Mouse (Mus musculus) erythroblast, embryonic 14.5 days (primary cell): ENCODE data around the gene Alpk1. TPM values are rescaled to one million over a fixed set of nuclear protein-coding genes. Genes with fewer than 3 reads are reported as not detected.

Source experiments
- H3K27me3 ChIP-seq: 2 replicates; pipeline ENCODE4 v1.6.1; 2012; ENCODE audit warnings: inconsistent platforms; ENCODE audit not compliant: control insufficient read depth
- H3K36me3 ChIP-seq: 2 replicates; pipeline ENCODE4 v1.6.1; 2012; ENCODE audit warnings: mild to moderate bottlenecking, inconsistent platforms; ENCODE audit not compliant: control insufficient read depth
- H3K4me1 ChIP-seq: 2 replicates; pipeline ENCODE4 v1.6.1; 2012; ENCODE audit warnings: inconsistent platforms; ENCODE audit not compliant: control insufficient read depth
- H3K4me3 ChIP-seq: replicated peaks from 2 replicates; pipeline ENCODE3; 2012; ENCODE audit warnings: moderate library complexity, mild to moderate bottlenecking, inconsistent platforms
- H3K9me3 ChIP-seq: 2 replicates; pipeline ENCODE4 v1.6.1; 2012; ENCODE audit warnings: low read length, inconsistent platforms, mixed read lengths; ENCODE audit not compliant: control insufficient read depth
- GATA1 ChIP-seq: IDR thresholded peaks from 2 replicates; pipeline ENCODE4 v1.6.1; 2012; ENCODE audit warnings: low read length, inconsistent platforms, mixed read lengths
- TAL1 ChIP-seq: IDR thresholded peaks from 3 replicates; pipeline ENCODE4 v1.6.1; 2012; ENCODE audit warnings: low read length, inconsistent platforms, mixed read lengths
- polyA plus RNA-seq: library from polyadenylated mRNA; stranded (reverse); fragments of >175 nt; gene quantifications from 2 replicates; pipeline ENCODE4 v1.2.3, GENCODE M21; 2012

The Alpk1 gene
- polyA plus RNA-seq, 1 experiment, result not detected

DNA sequence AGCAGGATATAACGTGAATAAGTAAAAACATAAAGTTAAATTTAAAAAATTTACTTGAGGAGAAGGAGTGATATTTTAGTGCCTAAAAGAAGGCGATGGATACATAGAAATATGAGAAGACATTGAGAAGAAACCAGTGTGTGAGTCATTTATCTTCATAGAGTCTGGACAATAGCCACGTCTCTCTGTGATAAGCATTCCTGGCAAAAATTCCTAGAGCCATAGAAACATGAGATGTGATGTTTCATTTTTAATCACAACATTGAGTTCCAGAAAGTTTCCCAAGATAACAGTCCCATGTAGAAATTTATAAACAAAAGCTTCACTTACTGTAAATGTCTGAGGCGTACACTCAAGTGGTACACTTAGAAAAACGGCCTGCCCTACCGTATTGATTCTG lies 2.6 kb upstream of the Alpk1 start:
- Histone ChIP-seq H3K4me1 (peaks cover 9% of the 10 kb centered on the region), H3K27me3 (no peaks in the 10 kb centered on the region; the same call in 1 of the 2 replicates), H3K4me3 (no peak overlapping the region), H3K9me3 (peaks cover 8% of the 10 kb centered on the region), H3K36me3 (no peaks in the 10 kb centered on the region)
- no peak for TF ChIP-seq GATA1
- no peak for TF ChIP-seq TAL1

DNA sequence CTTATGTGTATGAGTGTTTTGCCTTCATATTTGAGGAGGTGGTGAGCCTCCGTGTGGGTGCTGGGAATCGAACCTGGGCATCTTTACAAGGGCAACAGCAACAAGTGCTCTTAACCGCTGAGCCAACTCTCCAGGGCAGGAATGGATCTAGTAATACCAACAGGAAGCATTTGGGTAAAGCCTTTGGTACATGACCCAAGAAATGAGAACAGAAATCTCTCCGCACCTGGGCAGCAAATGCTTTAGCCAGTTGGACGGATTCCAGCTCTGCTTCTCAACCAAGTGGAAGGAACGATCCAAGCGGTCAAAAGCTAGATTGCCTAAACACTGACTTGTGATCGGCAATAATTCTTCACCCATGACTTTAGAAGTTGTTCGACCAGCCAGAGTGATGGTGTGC lies 594 bp upstream of the Alpk1 start:
- H3K36me3 ChIP-seq, result no peaks in the 10 kb centered on the region
- no peak overlapping the region for H3K4me3 ChIP-seq
- H3K27me3 ChIP-seq, result no peaks in the 10 kb centered on the region; the same call in 1 of the 2 replicates
- H3K9me3 ChIP-seq, result peaks cover 8% of the 10 kb centered on the region
- TF ChIP-seq GATA1 (no peak), TAL1 (no peak)
- H3K4me1 ChIP-seq, result peaks cover 8% of the 10 kb centered on the region

DNA sequence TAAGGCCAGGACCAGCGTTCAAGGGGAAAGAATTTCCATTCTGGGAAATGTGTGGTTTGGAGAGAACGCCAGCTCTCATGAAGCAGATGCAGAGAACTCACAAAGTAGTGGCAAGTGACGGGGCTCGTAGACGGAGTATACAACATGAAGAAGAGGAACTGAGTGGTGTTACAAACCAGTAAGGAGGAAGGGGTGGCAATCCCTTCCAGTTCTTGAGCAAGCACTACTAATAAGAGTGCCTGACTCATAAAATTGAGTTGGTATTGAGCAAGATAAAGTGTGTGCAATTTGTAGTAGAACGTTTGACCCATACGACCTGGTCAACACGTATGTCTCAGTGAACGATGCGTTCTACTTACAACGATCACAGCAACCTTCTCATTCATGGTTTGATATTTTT lies 11.2 kb downstream of the Alpk1 start:
- TF ChIP-seq GATA1 (no peak), TAL1 (no peak)

GRCm38 (mm10) chr3:127765971-127766370 lies 14.4 kb downstream of the Alpk1 start:
- H3K36me3 ChIP-seq, result no peaks in the 10 kb centered on the region
- no peaks in the 10 kb centered on the region for H3K4me1 ChIP-seq
- no peaks in the 10 kb centered on the region for H3K9me3 ChIP-seq
- TF ChIP-seq TAL1, result no peak
- no peak for TF ChIP-seq GATA1
- no peaks in the 10 kb centered on the region for H3K27me3 ChIP-seq
- no peak overlapping the region for H3K4me3 ChIP-seq

More for the DNA sequence above, 11.2 kb downstream of the Alpk1 start:
- Histone ChIP-seq H3K4me1 (no peaks in the 10 kb centered on the region), H3K36me3 (no peaks in the 10 kb centered on the region), H3K4me3 (no peak overlapping the region), H3K9me3 (no peaks in the 10 kb centered on the region), H3K27me3 (no peaks in the 10 kb centered on the region)

DNA sequence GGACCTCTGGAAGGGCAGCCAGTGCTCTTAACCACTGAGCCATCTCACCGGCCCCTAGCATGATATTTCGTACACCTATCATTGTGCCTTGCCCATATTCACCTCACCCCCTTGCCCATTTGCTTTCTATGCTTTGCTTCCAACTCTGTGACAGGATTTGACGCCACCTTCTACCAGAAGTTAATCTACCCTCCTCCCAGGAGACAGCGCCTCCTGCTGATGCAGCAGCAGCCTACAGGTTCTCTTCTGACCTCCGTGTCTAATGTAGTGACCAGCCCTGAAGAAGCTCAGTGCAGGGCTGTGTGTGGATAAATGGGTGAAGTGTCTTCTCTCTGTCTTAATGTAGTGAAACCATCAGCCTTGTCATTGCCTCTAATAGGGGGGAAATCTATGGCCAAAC lies 15.8 kb downstream of the Alpk1 start:
- H3K4me1 ChIP-seq, result no peaks in the 10 kb centered on the region
- no peaks in the 10 kb centered on the region for H3K27me3 ChIP-seq
- H3K36me3 ChIP-seq, result no peaks in the 10 kb centered on the region
- no peak overlapping the region for H3K4me3 ChIP-seq
- H3K9me3 ChIP-seq, result no peaks in the 10 kb centered on the region
- TF ChIP-seq GATA1 (no peak), TAL1 (no peak)

GRCm38 (mm10) chr3:127763076-127763612 lies 17.2 kb downstream of the Alpk1 start:
- H3K4me3 ChIP-seq, result no peak overlapping the region
- no peaks in the 10 kb centered on the region for H3K9me3 ChIP-seq
- no peaks in the 10 kb centered on the region for H3K27me3 ChIP-seq
- no peaks in the 10 kb centered on the region for H3K36me3 ChIP-seq
- no peak for TF ChIP-seq GATA1
- TF ChIP-seq TAL1, result no peak
- peaks cover 7% of the 10 kb centered on the region for H3K4me1 ChIP-seq

GRCm38 (mm10) chr3:127762403-127762802 lies 17.9 kb downstream of the Alpk1 start:
- Histone ChIP-seq H3K4me1 (peaks cover 13% of the 10 kb centered on the region), H3K36me3 (no peaks in the 10 kb centered on the region), H3K9me3 (no peaks in the 10 kb centered on the region), H3K27me3 (no peaks in the 10 kb centered on the region), H3K4me3 (no peak overlapping the region)
- TF ChIP-seq TAL1 (no peak), GATA1 (no peak)

GRCm38 (mm10) chr3:127759212-127759611 lies 21.1 kb downstream of the Alpk1 start:
- no peak overlapping the region for H3K4me3 ChIP-seq
- H3K4me1 ChIP-seq, result peaks cover 13% of the 10 kb centered on the region
- H3K36me3 ChIP-seq, result no peaks in the 10 kb centered on the region
- H3K27me3 ChIP-seq, result no peaks in the 10 kb centered on the region
- H3K9me3 ChIP-seq, result no peaks in the 10 kb centered on the region
- no peak for TF ChIP-seq TAL1
- TF ChIP-seq GATA1, result no peak

GRCm38 (mm10) chr3:127758806-127759205 lies 21.5 kb downstream of the Alpk1 start:
- no peak overlapping the region for H3K4me3 ChIP-seq
- no peak for TF ChIP-seq GATA1
- TF ChIP-seq TAL1, result no peak
- no peaks in the 10 kb centered on the region for H3K9me3 ChIP-seq
- H3K27me3 ChIP-seq, result no peaks in the 10 kb centered on the region
- H3K36me3 ChIP-seq, result no peaks in the 10 kb centered on the region
- peaks cover 13% of the 10 kb centered on the region for H3K4me1 ChIP-seq

DNA sequence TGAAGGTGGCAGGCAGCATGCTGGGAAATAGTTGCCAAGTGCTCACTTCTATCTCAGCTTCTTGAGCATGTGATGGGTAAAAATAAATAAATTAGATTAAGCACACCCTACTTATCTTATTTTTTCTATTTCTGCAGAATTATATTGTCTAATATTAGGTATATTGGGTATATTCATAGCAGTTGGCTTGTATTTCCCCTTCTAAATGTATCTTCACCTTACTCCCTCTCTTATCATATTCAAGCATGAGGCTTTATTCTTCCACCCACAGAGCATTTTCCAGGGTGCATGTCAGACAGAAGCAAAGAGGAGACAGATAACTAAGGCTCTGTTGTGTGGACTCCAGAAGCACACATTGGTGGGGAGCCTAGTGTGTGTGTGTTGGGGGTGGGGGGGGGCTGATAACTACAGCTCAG lies 22.4 kb downstream of the Alpk1 start:
- no peak overlapping the region for H3K4me3 ChIP-seq
- H3K9me3 ChIP-seq, result no peaks in the 10 kb centered on the region
- no peaks in the 10 kb centered on the region for H3K27me3 ChIP-seq
- peaks cover 13% of the 10 kb centered on the region for H3K4me1 ChIP-seq
- no peaks in the 10 kb centered on the region for H3K36me3 ChIP-seq
- TF ChIP-seq TAL1 (no peak), GATA1 (no peak)

- H3K27me3 ChIP-seq, result peaks cover 5% of the 10 kb centered on the region
- TF ChIP-seq GATA1 (no peak), TAL1 (no peak)
- no peaks in the 10 kb centered on the region for H3K36me3 ChIP-seq
- H3K9me3 ChIP-seq, result no peaks in the 10 kb centered on the region
- peaks cover 13% of the 10 kb centered on the region for H3K4me1 ChIP-seq
- no peak overlapping the region for H3K4me3 ChIP-seq
These were observed 23.9 kb downstream of the Alpk1 start for GRCm38 (mm10) chr3:127756458-127756857.
